Mouse (Mus musculus): ENCODE results near the gene Sap18b. TPM values are rescaled to one million over a fixed set of nuclear protein-coding genes. Genes with fewer than 3 reads are reported as not detected.
"Not testable (repeated sequence)": the region's sequence is repeated elsewhere in the genome, so short reads cannot be mapped to it uniquely, and the experiment has no call there.

Sap18b gene
- total RNA-seq (2021) (10 to 100 TPM; 77.6 to 92.9 TPM), polyA plus RNA-seq (2012; rRNA removed) (48.8 and 52.2 TPM in 2 replicates)
- long read RNA-seq, transcript Sap18b-201 (1 exons, 789 nt), result major isoform, 37 of 37 reads
- long read RNA-seq, partial matches to known transcripts, result 0 of 37 reads
- long read RNA-seq, other reads (novel, unspliced or antisense), result 0 of 37 reads

- H3K36me3 ChIP-seq (ENCODE audit: control insufficient read depth, insufficient read depth, low read length); H3K27ac ChIP-seq; H3K9ac ChIP-seq (ENCODE audit: low read depth, low read length); H3K27me3 ChIP-seq (ENCODE audit: control insufficient read depth, insufficient read depth, low read length); H3K79me2 ChIP-seq (replicated peaks; ENCODE audit: control insufficient read depth, insufficient read depth, low read length); H3K4me1 ChIP-seq (ENCODE audit: control insufficient read depth, insufficient read depth, low read length); intact Hi-C loops (cut with DNase I); DNase-seq; H3K4me3 ChIP-seq: not testable (repeated sequence)
- WGBS, result 63% methylated on average over 25 of the region's 25 CpGs
Measured at GRCm38 (mm10) chr8:95825162-95825561, at the start of gene Sap18b. Gene Sap18b, plus strand, starts transcription at chr8:95825346.

GRCm38 (mm10) chr8:95781085-95781484 is 44.1 kb upstream of the Sap18b start:
- H3K9ac ChIP-seq (ENCODE audit: low read depth, low read length), result no peak overlapping the region
- 68% methylated on average over 3 of the region's 3 CpGs for WGBS
- TF ChIP-seq CTCF (IDR thresholded peaks at IDR 0.05) (no peak), POLR2A (IDR thresholded peaks at IDR 0.05; ENCODE audit: insufficient read depth, low read depth, low read length) (no peak), EP300 (IDR thresholded peaks at IDR 0.05; ENCODE audit: insufficient read depth, low read depth, low read length) (no peak)
- no peak for DNase-seq
- peaks cover 8% of the 10 kb centered on the region for H3K36me3 ChIP-seq (ENCODE audit: control insufficient read depth, insufficient read depth, low read length)
- peaks cover 8% of the 10 kb centered on the region for H3K79me2 ChIP-seq (replicated peaks; ENCODE audit: control insufficient read depth, insufficient read depth, low read length)
- no peak overlapping the region for H3K27ac ChIP-seq
- no peak overlapping the region for H3K4me3 ChIP-seq
- peaks cover 1% of the 10 kb centered on the region; the same call in 1 of the 2 replicates for H3K4me1 ChIP-seq (ENCODE audit: control insufficient read depth, insufficient read depth, low read length)
- intact Hi-C loops (cut with DNase I), result no loop called here
- no peaks in the 10 kb centered on the region for H3K27me3 ChIP-seq (ENCODE audit: control insufficient read depth, insufficient read depth, low read length)

GRCm38 (mm10) chr8:95781775-95782174 is 43.4 kb upstream of the Sap18b start:
- peaks cover 1% of the 10 kb centered on the region; the same call in 1 of the 2 replicates for H3K4me1 ChIP-seq (ENCODE audit: control insufficient read depth, insufficient read depth, low read length)
- TF ChIP-seq POLR2A (IDR thresholded peaks at IDR 0.05; ENCODE audit: insufficient read depth, low read depth, low read length) (no peak), CTCF (IDR thresholded peaks at IDR 0.05) (no peak), EP300 (IDR thresholded peaks at IDR 0.05; ENCODE audit: insufficient read depth, low read depth, low read length) (no peak)
- peaks cover 8% of the 10 kb centered on the region for H3K79me2 ChIP-seq (replicated peaks; ENCODE audit: control insufficient read depth, insufficient read depth, low read length)
- DNase-seq, result no peak
- no peaks in the 10 kb centered on the region for H3K27me3 ChIP-seq (ENCODE audit: control insufficient read depth, insufficient read depth, low read length)
- WGBS, result 98% methylated on average over 2 of the region's 2 CpGs
- no peak overlapping the region for H3K4me3 ChIP-seq
- H3K9ac ChIP-seq (ENCODE audit: low read depth, low read length), result no peak overlapping the region
- intact Hi-C loops (cut with DNase I), result loop anchor here (2.0 kb wide), 1 partner anchor 49 kb away; no protein-coding TSS in a partner anchor
- H3K27ac ChIP-seq, result no peak overlapping the region
- H3K36me3 ChIP-seq (ENCODE audit: control insufficient read depth, insufficient read depth, low read length), result peaks cover 10% of the 10 kb centered on the region

- TF ChIP-seq EP300 (IDR thresholded peaks at IDR 0.05; ENCODE audit: insufficient read depth, low read depth, low read length) (no peak), POLR2A (IDR thresholded peaks at IDR 0.05; ENCODE audit: insufficient read depth, low read depth, low read length) (no peak), CTCF (IDR thresholded peaks at IDR 0.05) (peak; percentile 57)
- no peak for DNase-seq
- Histone ChIP-seq H3K27me3 (ENCODE audit: control insufficient read depth, insufficient read depth, low read length) (no peaks in the 10 kb centered on the region), H3K4me3 (no peak overlapping the region), H3K27ac (no peak overlapping the region), H3K79me2 (replicated peaks; ENCODE audit: control insufficient read depth, insufficient read depth, low read length) (peaks cover 8% of the 10 kb centered on the region), H3K36me3 (ENCODE audit: control insufficient read depth, insufficient read depth, low read length) (peaks cover 10% of the 10 kb centered on the region), H3K9ac (ENCODE audit: low read depth, low read length) (no peak overlapping the region), H3K4me1 (ENCODE audit: control insufficient read depth, insufficient read depth, low read length) (peaks cover 1% of the 10 kb centered on the region; the same call in 1 of the 2 replicates)
- intact Hi-C loops (cut with DNase I), result loop anchor here (2.0 kb wide), 1 partner anchor 48 kb away; no protein-coding TSS in a partner anchor
Measured at GRCm38 (mm10) chr8:95782628-95783027, 42.5 kb upstream of the Sap18b start.

- Histone ChIP-seq H3K36me3 (ENCODE audit: control insufficient read depth, insufficient read depth, low read length) (peaks cover 13% of the 10 kb centered on the region), H3K4me3 (no peak overlapping the region), H3K4me1 (ENCODE audit: control insufficient read depth, insufficient read depth, low read length) (peaks cover 1% of the 10 kb centered on the region; the same call in 1 of the 2 replicates), H3K9ac (ENCODE audit: low read depth, low read length) (no peak overlapping the region), H3K27ac (no peak overlapping the region), H3K27me3 (ENCODE audit: control insufficient read depth, insufficient read depth, low read length) (no peaks in the 10 kb centered on the region), H3K79me2 (replicated peaks; ENCODE audit: control insufficient read depth, insufficient read depth, low read length) (peaks cover 6% of the 10 kb centered on the region)
- TF ChIP-seq CTCF (IDR thresholded peaks at IDR 0.05) (no peak), EP300 (IDR thresholded peaks at IDR 0.05; ENCODE audit: insufficient read depth, low read depth, low read length) (no peak), POLR2A (IDR thresholded peaks at IDR 0.05; ENCODE audit: insufficient read depth, low read depth, low read length) (no peak)
- WGBS, result 74% methylated on average over 4 of the region's 4 CpGs
- DNase-seq, result no peak
- intact Hi-C loops (cut with DNase I), result no loop called here
Measured at GRCm38 (mm10) chr8:95785591-95785990, 39.6 kb upstream of the Sap18b start.

- WGBS, result 93% methylated on average over 5 of the region's 5 CpGs
- H3K9ac ChIP-seq (ENCODE audit: low read depth, low read length); DNase-seq; intact Hi-C loops (cut with DNase I); H3K4me3 ChIP-seq; H3K27ac ChIP-seq; H3K27me3 ChIP-seq (ENCODE audit: control insufficient read depth, insufficient read depth, low read length); H3K4me1 ChIP-seq (ENCODE audit: control insufficient read depth, insufficient read depth, low read length): not testable (repeated sequence)
- Histone ChIP-seq H3K36me3 (ENCODE audit: control insufficient read depth, insufficient read depth, low read length) (peaks cover 13% of the 10 kb centered on the region), H3K79me2 (replicated peaks; ENCODE audit: control insufficient read depth, insufficient read depth, low read length) (peaks cover 10% of the 10 kb centered on the region)
Measured at GRCm38 (mm10) chr8:95795333-95796061, 29.6 kb upstream of the Sap18b start.

All from heart, adult 2 months (tissue).